In the genomic region with DNA sequence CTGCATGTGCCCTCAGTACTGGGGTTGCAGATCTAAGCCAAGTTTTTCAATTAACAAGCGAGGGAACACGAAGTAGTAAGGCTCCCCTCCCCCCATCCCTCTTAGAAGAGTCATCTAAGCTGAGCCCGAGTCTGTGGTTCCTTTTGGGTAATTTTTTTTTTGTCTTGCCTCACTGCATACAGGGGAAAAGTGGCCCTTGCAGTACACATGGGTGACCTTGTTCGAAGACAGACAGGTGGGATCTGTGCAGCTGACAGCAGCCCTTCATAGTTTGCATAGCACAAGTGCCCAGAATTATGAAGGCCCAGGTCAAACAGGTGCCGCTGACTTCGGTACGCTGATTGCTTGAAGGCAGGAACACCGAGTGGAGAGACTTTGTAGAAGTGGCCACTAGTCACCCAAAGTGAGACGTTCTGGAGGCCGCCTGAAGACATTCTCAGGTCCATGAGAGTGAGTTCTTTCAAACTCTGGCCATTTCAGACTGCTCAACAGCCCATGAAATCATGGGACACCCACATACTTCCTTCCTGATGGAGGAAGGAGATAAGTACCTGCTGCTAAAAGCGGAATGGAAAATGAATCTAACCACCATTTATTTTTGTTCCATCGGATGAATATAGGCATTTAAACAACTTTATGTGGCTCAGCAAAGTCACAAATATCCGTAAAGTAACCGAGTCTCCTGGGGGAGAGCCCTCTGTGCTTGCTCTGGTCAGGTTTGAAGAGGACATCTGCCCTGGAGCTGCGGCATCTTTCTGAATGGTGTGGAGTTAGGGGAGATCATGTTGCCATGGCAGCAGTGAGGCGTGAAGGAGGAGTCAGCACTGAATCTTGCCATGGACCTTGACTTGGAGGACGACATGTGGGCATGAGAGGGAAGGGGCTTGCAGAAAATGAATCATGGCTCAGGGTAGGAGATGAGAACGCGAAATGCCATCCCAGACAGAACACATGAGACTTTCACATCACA, we compare ENCODE assay signal across 15 mouse cellular contexts.
DNase-seq lines count a peak whose midpoint lies in the region; ATAC-seq and TF ChIP-seq lines count a peak whose summit lies in the region.
"Had no signal": no experiment of that assay in that cellular context is flagged by ENCODE, and none has a peak within 500 bp of the region (broad histone marks: within the 10 kb centered on the region; RNA-seq: fewer than 3 reads in every experiment).

No protein-coding gene starts in this region.

- H3K27me3 ChIP-seq in kidney, embryonic 15.5 days, result no peaks in the 10 kb centered on the region
- no peaks in the 10 kb centered on the region for H3K27me3 ChIP-seq in CH12.LX (replicated peaks)
- H3K27me3 ChIP-seq: forebrain, embryonic 13.5 days had no signal

- no peak for TF ChIP-seq POLR2A in CH12.LX (IDR thresholded peaks at IDR 0.05; ENCODE audit: low read depth, low read length)

- no peak overlapping the region for H3K4me2 ChIP-seq in kidney, embryonic 15.5 days
- H3K4me2 ChIP-seq in CH12.LX (ENCODE audit: insufficient read depth, low read depth, poor library complexity, severe bottlenecking), result peak overlapping the region; percentile 41; the same call in 1 of the 2 replicates
- H3K4me2 ChIP-seq: forebrain, embryonic 13.5 days had no signal

- H3K27ac ChIP-seq in kidney, embryonic 15.5 days, result no peak overlapping the region
- H3K27ac ChIP-seq in CH12.LX (ENCODE audit: insufficient read depth, low read depth), result no peak overlapping the region
- H3K27ac ChIP-seq: forebrain, embryonic 13.5 days; liver, embryonic 14.5 days had no signal

- H3K4me3 ChIP-seq in kidney, embryonic 15.5 days (replicated peaks), result no peak overlapping the region
- peak overlapping the region in 1 of 3 experiments; percentile 10 for H3K4me3 ChIP-seq in CH12.LX (replicated peaks in 1 of 3; ENCODE audit: low read depth in 2 of 3, low read length in 2 of 3, poor library complexity in 1 of 3)
- H3K4me3 ChIP-seq: forebrain, embryonic 13.5 days had no signal

- 49% methylated on average over 19 of the region's 19 CpGs for WGBS in kidney, embryonic 15.5 days

- H3K79me2 ChIP-seq in CH12.LX (replicated peaks; ENCODE audit: control insufficient read depth, extremely low read depth, insufficient read depth, poor library complexity, severe bottlenecking), result no peaks in the 10 kb centered on the region

- no peak for DNase-seq in kidney, adult 9 months
- peak; percentile 72 for DNase-seq in CH12.LX (ENCODE audit: extremely low read depth)
- peak; percentile 46 to 52 for DNase-seq in thymus, postnatal 10 days (ENCODE audit: low spot score in 2 of 2)
- no peak for DNase-seq in right cerebral cortex, postnatal 25 days
- no peak for DNase-seq in layer of hippocampus, adult 8-10 months (ENCODE audit: low spot score in 2 of 2)
- DNase-seq: cerebellum, adult 18-20 months; gastrocnemius, postnatal 36 days; lung, postnatal 4 days had no signal

- TF ChIP-seq EP300 in CH12.LX (IDR thresholded peaks at IDR 0.05; ENCODE audit: low read length), result peak; percentile 60; the same call in 1 of the 2 replicates

- H3K36me3 ChIP-seq in kidney, embryonic 15.5 days, result no peaks in the 10 kb centered on the region
- no peaks in the 10 kb centered on the region for H3K36me3 ChIP-seq in CH12.LX (replicated peaks in 1 of 2; ENCODE audit: control insufficient read depth in 1 of 2, insufficient read depth in 1 of 2, low read length in 1 of 2)
- H3K36me3 ChIP-seq: G1E had no signal

- peak; percentile 66; the same call in 1 of the 2 replicates for ATAC-seq in kidney, embryonic 15.5 days (replicated peaks; ENCODE audit: low FRiP score)
- ATAC-seq in inflammation-experienced regulatory T-cells, adult 6 months, result peak; percentile 77
- ATAC-seq in erythroid progenitor cell, adult 5-6 weeks (replicated peaks; ENCODE audit: low FRiP score, poor library complexity, severe bottlenecking), result no peak
- ATAC-seq: forebrain, embryonic 13.5 days; intestine, embryonic 16.5 days had no signal

- dilution Hi-C loops in CH12.LX (cut with MboI; ENCODE audit: extremely low pct_ligation_motif_present, extremely low pct_unique_long_range_greater_than_20kb, low sequenced_read_pairs), result no loop called here

- H3K9me3 ChIP-seq in kidney, embryonic 15.5 days (replicated peaks), result no peaks in the 10 kb centered on the region
- H3K9me3 ChIP-seq in CH12.LX (replicated peaks; ENCODE audit: low read length), result no peaks in the 10 kb centered on the region
- H3K9me3 ChIP-seq: forebrain, embryonic 13.5 days had no signal

- in situ Hi-C loops in CH12.LX (cut with MboI; ENCODE audit: low pct_ligation_motif_present, low pct_unique_long_range_greater_than_20kb, low sequenced_read_pairs), result no loop called here

- no peak overlapping the region for H3K9ac ChIP-seq in kidney, embryonic 15.5 days
- H3K9ac ChIP-seq in CH12.LX (ENCODE audit: insufficient read depth, low read depth), result no peak overlapping the region
- H3K9ac ChIP-seq: forebrain, embryonic 13.5 days; liver, embryonic 14.5 days had no signal

- no peak for TF ChIP-seq RAD21 in CH12.LX (IDR thresholded peaks at IDR 0.05; ENCODE audit: low read depth, low read length)

- no peak for TF ChIP-seq CTCF in CH12.LX (conservative IDR thresholded peaks at IDR 0.05 in 1 of 2, IDR thresholded peaks at IDR 0.05 in 1 of 2; ENCODE audit: low read depth in 2 of 2, low read length in 2 of 2)

- H3K4me1 ChIP-seq in kidney, embryonic 15.5 days, result peaks cover 12% of the 10 kb centered on the region
- H3K4me1 ChIP-seq in CH12.LX (ENCODE audit: control insufficient read depth in 1 of 2, insufficient read depth in 2 of 2), result peaks cover 3 to 20% of the 10 kb centered on the region in 2 experiments
- H3K4me1 ChIP-seq: forebrain, embryonic 13.5 days had no signal

TF ChIP-seq in CH12.LX, 34 proteins besides CTCF, POLR2A, EP300 and RAD21:
- TF ChIP-seq MEF2A (IDR thresholded peaks at IDR 0.05; ENCODE audit: borderline replicate concordance, low read depth, low read length) (peak; percentile 53; the same call in 1 of the 2 replicates), NELFE (IDR thresholded peaks at IDR 0.05; ENCODE audit: low read depth, low read length) (no peak), TCF12 (IDR thresholded peaks at IDR 0.05; ENCODE audit: low read depth, low read length) (no peak), ZNF384 (IDR thresholded peaks at IDR 0.05; ENCODE audit: low read depth, low read length) (peak; percentile 67), RCOR1 (conservative IDR thresholded peaks at IDR 0.05; ENCODE audit: low read depth, low read length) (no peak), MAX (IDR thresholded peaks at IDR 0.05; ENCODE audit: low read length) (peak; percentile 54; the same call in 1 of the 2 replicates), USF2 (conservative IDR thresholded peaks at IDR 0.05; ENCODE audit: low read depth, low read length) (no peak), MXI1 (IDR thresholded peaks at IDR 0.05; ENCODE audit: low read depth, low read length) (no peak), KAT2A (IDR thresholded peaks at IDR 0.05; ENCODE audit: insufficient replicate concordance, low read length) (no peak), CHD2 (IDR thresholded peaks at IDR 0.05; ENCODE audit: low read length) (no peak), IRF4 (IDR thresholded peaks at IDR 0.05; ENCODE audit: low read depth, low read length) (no peak), ETS1 (conservative IDR thresholded peaks at IDR 0.05; ENCODE audit: low read depth, low read length) (0 out of 2 replicates have a peak, but pooled peaks have one; percentile 39), BHLHE40 (IDR thresholded peaks at IDR 0.05; ENCODE audit: low read depth, low read length) (peak; percentile 55), ZKSCAN1 (IDR thresholded peaks at IDR 0.05; ENCODE audit: borderline replicate concordance, low read depth, low read length) (no peak)

Comparison
In these comparisons a context has a peak if more than half of its experiments do, and no peak if none do; other contexts are left out.
1. DNase-seq: peak in CH12.LX (single experiment) and thymus, postnatal 10 days (2 of 2); none in kidney, adult 9 months (single experiment), right cerebral cortex, postnatal 25 days (single experiment) and layer of hippocampus, adult 8-10 months (0 of 2).